Mouse (Mus musculus) testis, adult 2 months (tissue): Measurements from ENCODE around the gene Gm3371. TPM values are rescaled to one million over a fixed set of nuclear protein-coding genes. Genes with fewer than 3 reads are reported as not detected.
"Not testable (repeated sequence)": the region's sequence is repeated elsewhere in the genome, so short reads cannot be mapped to it uniquely, and the experiment has no call there.

Experiments
- H3K27ac ChIP-seq: fragments of 200-500 bp; 2 replicates; pipeline ENCODE4 v1.5.1; 2012; ENCODE audit warnings: low read depth, low read length; ENCODE audit not compliant: control insufficient read depth, insufficient read depth
- H3K27me3 ChIP-seq: fragments of 200-500 bp; 2 replicates; pipeline ENCODE4 v1.6.1; 2012; ENCODE audit warnings: mild to moderate bottlenecking, low read length, moderate library complexity; ENCODE audit not compliant: control insufficient read depth, insufficient read depth
- H3K36me3 ChIP-seq: fragments of 200-500 bp; 2 replicates; pipeline ENCODE4 v1.6.1; 2012; ENCODE audit warnings: mild to moderate bottlenecking, low read length; ENCODE audit not compliant: control insufficient read depth, insufficient read depth
- H3K4me1 ChIP-seq: fragments of 200-500 bp; 2 replicates; pipeline ENCODE4 v1.6.1; 2012; ENCODE audit warnings: low read length; ENCODE audit not compliant: control insufficient read depth, insufficient read depth
- H3K4me3 ChIP-seq: fragments of 200-500 bp; 2 replicates; pipeline ENCODE4 v1.5.1; 2012; ENCODE audit warnings: low read depth, mild to moderate bottlenecking, low read length, moderate library complexity, mixed read lengths; ENCODE audit not compliant: control insufficient read depth
- polyA plus RNA-seq: library from polyadenylated mRNA; depleted of rRNA; stranded (reverse); fragments of >200 nt; gene quantifications from 2 replicates; pipeline ENCODE4 v1.2.3, GENCODE M21; 2012; rRNA removed

The Gm3371 gene
- 1.5 and 1.6 TPM in 2 replicates for polyA plus RNA-seq

- not testable (repeated sequence) for H3K4me1 ChIP-seq, H3K27ac ChIP-seq, H3K4me3 ChIP-seq, H3K36me3 ChIP-seq, H3K27me3 ChIP-seq
Observed at GRCm38 (mm10) chr14:44410588-44410987, at the start of gene Gm3371. Gene Gm3371 (minus strand): TSS chr14:44410688.

GRCm38 (mm10) chr14:44433335-44433734, 22.8 kb upstream of the Gm3371 start, which contains the start of gene Gm8232:
Gene Gm8232 (plus strand): TSS chr14:44433635.
- H3K4me3 ChIP-seq: peak within 1 kb of the TSS; percentile 71
- not testable (repeated sequence) for H3K4me1 ChIP-seq, H3K27ac ChIP-seq, H3K27me3 ChIP-seq, H3K36me3 ChIP-seq

GRCm38 (mm10) chr14:44384233-44384632, 26.3 kb downstream of the Gm3371 start:
- not testable (repeated sequence) for H3K27ac ChIP-seq, H3K27me3 ChIP-seq, H3K36me3 ChIP-seq, H3K4me1 ChIP-seq
- peak overlapping the region; percentile 65 for H3K4me3 ChIP-seq

DNA sequence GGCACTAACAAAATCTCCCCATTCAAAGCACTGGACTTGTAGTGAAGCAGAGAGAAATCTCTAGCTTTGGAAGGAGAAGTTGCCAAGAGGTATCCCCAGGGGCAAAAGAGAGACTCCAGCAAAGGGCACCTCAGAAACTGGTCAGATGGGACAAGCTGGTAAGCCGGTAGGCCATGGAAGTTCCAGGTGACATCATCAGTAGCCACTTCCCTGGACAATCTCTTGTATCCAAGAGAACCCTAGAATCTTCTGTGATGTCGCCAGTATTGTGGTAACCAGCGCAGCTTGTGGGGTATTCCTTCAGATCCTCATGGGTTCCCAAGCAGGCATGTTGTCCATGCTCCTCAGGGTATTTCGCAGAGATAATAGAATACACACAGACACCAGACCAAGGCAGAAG, 45.4 kb downstream of the Gm3371 start, which contains the start of gene Gm8229:
TSS of gene Gm8229 (plus strand) at position 301 of the 400 bp plus-strand sequence.
- not testable (repeated sequence) for H3K27me3 ChIP-seq, H3K27ac ChIP-seq, H3K4me1 ChIP-seq, H3K36me3 ChIP-seq
- H3K4me3 ChIP-seq: peak within 1 kb of the TSS; percentile 70

DNA sequence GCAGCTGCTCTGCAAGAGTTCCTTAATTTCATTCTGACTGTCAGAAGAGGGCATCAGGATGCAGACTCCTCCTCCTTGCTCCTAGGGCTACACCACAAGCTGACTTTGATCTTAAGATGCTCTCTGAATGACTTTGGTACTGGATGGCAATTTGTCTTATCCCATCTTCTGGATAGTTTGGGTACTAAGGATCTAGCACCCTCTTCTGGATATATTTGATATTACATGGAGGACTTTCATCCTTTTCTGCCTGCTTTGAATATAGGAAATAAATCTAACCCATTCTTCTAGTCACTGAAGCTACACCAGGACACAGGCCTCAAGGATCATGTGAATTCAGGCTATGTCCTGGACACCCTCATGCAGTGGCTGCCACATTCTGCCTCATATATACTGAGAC, 48.2 kb downstream of the Gm3371 start:
- not testable (repeated sequence) for H3K36me3 ChIP-seq, H3K4me1 ChIP-seq, H3K27ac ChIP-seq, H3K4me3 ChIP-seq, H3K27me3 ChIP-seq

DNA sequence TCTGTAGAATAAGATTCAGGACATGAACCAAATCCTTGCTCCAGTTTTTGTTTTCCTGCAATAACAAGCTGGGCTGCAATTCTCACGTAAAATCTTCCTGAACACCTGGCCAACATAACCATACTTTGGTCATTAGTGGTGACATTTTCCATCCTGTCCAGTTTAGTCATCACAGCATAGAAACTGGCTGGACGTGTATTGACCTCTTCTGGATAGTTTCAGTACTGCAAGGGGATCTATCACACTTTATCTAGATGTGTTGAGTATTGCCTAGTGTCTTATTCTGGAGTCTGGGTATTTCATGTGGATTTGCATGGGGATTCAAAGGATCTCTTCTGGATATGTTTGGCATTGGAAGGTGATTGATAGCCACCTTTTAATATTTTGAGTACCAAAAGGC, 49.1 kb downstream of the Gm3371 start:
- H3K4me1 ChIP-seq, H3K36me3 ChIP-seq: not testable (repeated sequence)

More for the DNA sequence above, 49.1 kb downstream of the Gm3371 start:
- not testable (repeated sequence) for H3K4me3 ChIP-seq, H3K27ac ChIP-seq, H3K27me3 ChIP-seq

Other genes with a start within 250 kb of the Gm3371 start
- 0.63 and 2.4 TPM in 2 replicates for gene Gm8212, start 213.0 kb downstream of the Gm3371 start, polyA plus RNA-seq
- gene 4930503E14Rik, start 197.4 kb downstream of the Gm3371 start, polyA plus RNA-seq: 6.8 and 7.4 TPM in 2 replicates
- 3.3 TPM in 2 replicates for gene Gm8220, start 125.1 kb downstream of the Gm3371 start, polyA plus RNA-seq
- gene Gm5930, start 72.1 kb downstream of the Gm3371 start, polyA plus RNA-seq: 2.2 and 3.0 TPM in 2 replicates
- gene Gm8229, start 45.3 kb downstream of the Gm3371 start, polyA plus RNA-seq: 1.2 and 1.7 TPM in 2 replicates
- gene Gm8232, start 22.9 kb upstream of the Gm3371 start, polyA plus RNA-seq: 1.2 and 1.8 TPM in 2 replicates
- 17.0 and 21.5 TPM in 2 replicates for gene BC061237, start 81.8 kb upstream of the Gm3371 start, polyA plus RNA-seq
- gene Gm17093, start 107.6 kb upstream of the Gm3371 start, polyA plus RNA-seq: not detected in 2 replicates
- gene Gm8247, start 172.5 kb upstream of the Gm3371 start, polyA plus RNA-seq: 1.1 and 1.7 TPM in 2 replicates
- gene Gm5624, start 217.2 kb upstream of the Gm3371 start, polyA plus RNA-seq: 6.0 and 7.1 TPM in 2 replicates